Mouse (Mus musculus) frontal cortex, postnatal 36 days (tissue): ENCODE data around the gene Epas1.

Experiments
- DNase-seq, 2 experiments: peaks; one replicate each; pipeline ENCODE4 v3.0.0; 2022; ENCODE audit warnings: low spot score in 2 of 2

Epas1 gene

GRCm38 (mm10) chr17:86827391-86828165, 74.1 kb downstream of the Epas1 start:
- DNase-seq = no peak

- no peak for DNase-seq
These were observed 75.0 kb downstream of the Epas1 start for GRCm38 (mm10) chr17:86828500-86828899.

- DNase-seq = no peak
These were observed 76.1 kb downstream of the Epas1 start for GRCm38 (mm10) chr17:86829383-86830175.

GRCm38 (mm10) chr17:86830893-86831292, 77.4 kb downstream of the Epas1 start:
- no peak for DNase-seq

- DNase-seq = no peak
These were observed 79.2 kb downstream of the Epas1 start for GRCm38 (mm10) chr17:86832562-86833327.

GRCm38 (mm10) chr17:86833945-86834344, 80.4 kb downstream of the Epas1 start:
- no peak for DNase-seq

GRCm38 (mm10) chr17:86839308-86839707, 85.8 kb downstream of the Epas1 start:
- no peak for DNase-seq

- DNase-seq = no peak
These were observed 97.3 kb downstream of the Epas1 start for GRCm38 (mm10) chr17:86850700-86851337.

GRCm38 (mm10) chr17:86851782-86852181, 98.3 kb downstream of the Epas1 start:
- no peak for DNase-seq

GRCm38 (mm10) chr17:86852591-86853031, 99.1 kb downstream of the Epas1 start:
- DNase-seq = no peak

- no peak for DNase-seq
These were observed 117.1 kb downstream of the Epas1 start for GRCm38 (mm10) chr17:86870586-86870985.

GRCm38 (mm10) chr17:86872643-86873042, 119.1 kb downstream of the Epas1 start:
- DNase-seq = no peak

GRCm38 (mm10) chr17:86876940-86877339, 123.4 kb downstream of the Epas1 start:
- no peak for DNase-seq

GRCm38 (mm10) chr17:86877747-86878146, 124.2 kb downstream of the Epas1 start:
- DNase-seq = no peak

- no peak for DNase-seq
These were observed 126.6 kb downstream of the Epas1 start for GRCm38 (mm10) chr17:86880056-86880455.

GRCm38 (mm10) chr17:86880461-86881044, 127.1 kb downstream of the Epas1 start:
- DNase-seq = no peak
